Mouse (Mus musculus): ENCODE data around the gene Stau1.

GRCm38 (mm10) chr2:166936166-166936565 is 59.9 kb downstream of the Stau1 start:
- TF ChIP-seq POLR2A (IDR thresholded peaks at IDR 0.05; ENCODE audit: insufficient read depth, low read depth, low read length), result no peak
- no peak for TF ChIP-seq EP300 (IDR thresholded peaks at IDR 0.05; ENCODE audit: insufficient read depth, low read depth, low read length)
